Comparison of ENCODE assay signal across 11 mouse cellular contexts in the genomic region with DNA sequence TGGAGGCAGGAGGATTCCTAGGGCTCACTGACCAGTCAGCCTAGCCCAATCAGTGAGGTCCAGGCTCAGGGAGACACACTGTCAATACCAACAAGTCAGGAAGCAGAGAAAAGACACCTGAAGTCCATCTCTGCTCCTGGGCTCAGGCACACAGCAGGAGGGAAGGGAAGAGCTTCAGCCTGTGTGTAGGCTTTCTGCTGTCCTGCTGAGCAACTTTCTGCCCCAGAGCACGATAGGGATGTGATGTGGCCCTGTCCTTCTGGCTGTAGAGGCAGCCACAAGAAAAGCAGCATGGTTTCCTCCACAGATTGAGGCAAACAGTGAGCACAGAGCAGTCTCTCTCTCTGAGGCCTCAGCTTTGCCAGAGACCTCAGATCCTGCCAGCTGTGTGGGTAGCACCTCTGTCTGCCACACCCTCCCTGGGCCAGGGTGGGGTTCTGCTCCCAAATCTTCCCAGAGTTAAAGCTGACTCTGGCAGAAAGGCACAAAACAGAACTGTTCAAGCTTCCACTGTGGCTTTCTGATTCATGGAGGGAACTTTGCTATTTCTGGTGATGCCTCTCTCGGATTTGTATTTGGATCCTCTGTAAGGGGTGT.
"Had no signal": no experiment of that assay in that cellular context is flagged by ENCODE, and none has a peak within 500 bp of the region (broad histone marks: within the 10 kb centered on the region; RNA-seq: fewer than 3 reads in every experiment).

No protein-coding gene starts in this region.

- H3K4me3 ChIP-seq: limb, embryonic 15.5 days; midbrain, embryonic 15.5 days; neural tube, embryonic 13.5 days; stomach, embryonic 15.5 days had no signal

- H3K27ac ChIP-seq: limb, embryonic 15.5 days; liver, embryonic 14.5 days; midbrain, embryonic 15.5 days; neural tube, embryonic 13.5 days; stomach, embryonic 15.5 days had no signal

- H3K4me1 ChIP-seq: midbrain, embryonic 15.5 days; neural tube, embryonic 13.5 days; stomach, embryonic 15.5 days had no signal

- H3K4me2 ChIP-seq: limb, embryonic 15.5 days; midbrain, embryonic 11.5 days; midbrain, embryonic 15.5 days; neural tube, embryonic 13.5 days; stomach, embryonic 15.5 days had no signal

- ATAC-seq: midbrain, embryonic 15.5 days had no signal

- H3K9ac ChIP-seq: limb, embryonic 15.5 days; liver, embryonic 14.5 days; midbrain, embryonic 15.5 days; neural tube, embryonic 13.5 days; stomach, embryonic 15.5 days had no signal

- DNase-seq: kidney, postnatal 10 days; kidney, postnatal 4 days; lung, adult 18-20 months; retina, postnatal 1 day; thymus, postnatal 36 days had no signal

- H3K27me3 ChIP-seq: limb, embryonic 15.5 days; midbrain, embryonic 15.5 days; neural tube, embryonic 13.5 days; stomach, embryonic 15.5 days had no signal

- H3K9me3 ChIP-seq: limb, embryonic 15.5 days; midbrain, embryonic 15.5 days; neural tube, embryonic 13.5 days; stomach, embryonic 15.5 days had no signal

- H3K36me3 ChIP-seq: limb, embryonic 15.5 days; midbrain, embryonic 15.5 days; neural tube, embryonic 13.5 days; stomach, embryonic 15.5 days had no signal
